Mouse (Mus musculus) neural tube, embryonic 11.5 days (tissue): ENCODE data around the gene Otud4. TPM values are rescaled to one million over a fixed set of nuclear protein-coding genes. Genes with fewer than 3 reads are reported as not detected.
A peak's percentile ranks its signal among the peaks of the same experiment; 100 is the strongest.

ENCODE experiments used
- ATAC-seq: fragments of 200-750 bp; cut with Nextera tagmentation; 2 replicates; pipeline ENCODE4 v1.8.0; 2017; ENCODE audit warnings: moderate number of reproducible peaks, mild to moderate bottlenecking, moderate TSS enrichment, moderate library complexity; ENCODE audit not compliant: insufficient read depth, low FRiP score, low TSS enrichment
- DNase-seq: peaks from one replicate; pipeline ENCODE4 v3.0.0-alpha.2; 2015; ENCODE audit warnings: low spot score
- H3K27ac ChIP-seq: fragments of 300-500 bp; sonication (generic); 2 replicates; pipeline ENCODE4 v1.5.1; 2014; ENCODE audit warnings: low read depth, mild to moderate bottlenecking, low read length
- H3K27me3 ChIP-seq: fragments of 300-500 bp; sonication (generic); 2 replicates; pipeline ENCODE4 v1.6.1; 2014; ENCODE audit warnings: mild to moderate bottlenecking, low read length, mixed read lengths; ENCODE audit not compliant: control insufficient read depth, insufficient read depth
- H3K36me3 ChIP-seq: fragments of 300-500 bp; sonication (generic); 2 replicates; pipeline ENCODE4 v1.6.1; 2014; ENCODE audit warnings: mild to moderate bottlenecking, low read length, moderate library complexity, mixed read lengths; ENCODE audit not compliant: control insufficient read depth, insufficient read depth
- H3K4me1 ChIP-seq: fragments of 300-500 bp; sonication (generic); 2 replicates; pipeline ENCODE4 v1.6.1; 2014; ENCODE audit warnings: low read length, mixed read lengths; ENCODE audit not compliant: control insufficient read depth, insufficient read depth
- H3K4me2 ChIP-seq: fragments of 300-500 bp; sonication (generic); 2 replicates; pipeline ENCODE4 v1.6.1; 2014; ENCODE audit warnings: low read depth, mild to moderate bottlenecking, moderate library complexity
- H3K4me3 ChIP-seq: fragments of 300-500 bp; sonication (generic); 2 replicates; pipeline ENCODE4 v1.5.1; 2014; ENCODE audit warnings: low read depth, low read length
- H3K9ac ChIP-seq: fragments of 300-500 bp; sonication (generic); 2 replicates; pipeline ENCODE4 v1.6.1; 2014; ENCODE audit warnings: mild to moderate bottlenecking, low read length
- H3K9me3 ChIP-seq: fragments of 300-500 bp; sonication (generic); 2 replicates; pipeline ENCODE4 v1.6.1; 2016; ENCODE audit warnings: low read length; ENCODE audit not compliant: control insufficient read depth
- WGBS: fragments of 180-500 bp; shearing (Covaris S2); extraction: QIAGEN DNeasy Blood & Tissue Kit; methylation state at CpG from one replicate; pipeline ENCODE4 v1.1.7; 2014; 5-methylcytosine and 5-hydroxymethylcytosine counted together
- polyA plus RNA-seq: library from polyadenylated mRNA; unstranded; fragments of >200 nt; fragmentation: Nextera tagmentation; extraction: Ambion mirVana; gene quantifications from 2 replicates; pipeline ENCODE4 v1.2.1, GENCODE M21; 2014

Gene Otud4
- polyA plus RNA-seq, 1 experiment from 2014 or later = 25.8 TPM

DNA sequence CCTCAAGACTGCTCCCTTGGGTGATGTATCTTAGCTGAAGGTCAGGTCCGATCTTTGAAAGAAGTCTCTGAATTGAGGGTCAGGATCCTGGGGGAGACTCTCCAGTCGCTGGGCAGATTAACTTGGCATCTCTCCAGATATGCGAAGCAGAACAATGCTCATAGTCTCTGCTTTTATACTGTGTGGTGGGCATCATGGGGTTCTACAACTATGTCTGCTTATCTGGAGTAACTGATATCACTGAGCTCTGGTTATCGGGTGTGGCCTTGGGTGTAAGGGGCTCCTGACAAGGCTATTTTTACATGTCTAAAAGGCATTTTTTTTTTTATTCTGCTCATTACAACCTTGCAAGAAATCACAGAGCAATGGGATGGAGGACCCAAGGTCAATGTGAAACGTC is 13.2 kb upstream of the Otud4 start:
- 87% methylated on average over 5 of the region's 5 CpGs for WGBS
- ATAC-seq (no peak), DNase-seq (no peak)
- H3K36me3 ChIP-seq = no peaks in the 10 kb centered on the region
- no peak overlapping the region for H3K4me2 ChIP-seq
- H3K27ac ChIP-seq = no peak overlapping the region
- H3K9me3 ChIP-seq = no peaks in the 10 kb centered on the region
- H3K27me3 ChIP-seq = no peaks in the 10 kb centered on the region
- H3K4me3 ChIP-seq = no peak overlapping the region
- H3K4me1 ChIP-seq = no peaks in the 10 kb centered on the region
- H3K9ac ChIP-seq = no peak overlapping the region

DNA sequence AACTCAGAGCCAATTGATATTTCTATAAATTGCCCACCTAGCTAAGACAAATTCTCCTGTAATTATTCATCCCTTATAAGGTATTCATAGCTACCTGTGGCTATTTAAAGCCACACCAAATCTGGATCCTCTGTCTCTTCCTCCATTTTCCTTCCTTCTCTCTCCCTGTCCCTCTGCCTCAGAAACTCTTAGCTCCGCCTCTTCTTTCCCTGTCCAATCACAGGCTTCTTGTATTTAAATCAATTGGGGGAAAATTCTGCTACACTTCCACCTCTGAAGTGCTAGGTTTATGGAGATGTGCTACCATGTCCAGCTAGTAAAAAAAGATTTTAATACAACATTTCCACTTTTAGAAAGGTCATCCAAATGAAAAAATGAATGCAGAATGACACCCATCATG is 3.9 kb upstream of the Otud4 start:
- no peak for ATAC-seq
- no peak overlapping the region for H3K9ac ChIP-seq
- H3K9me3 ChIP-seq = no peaks in the 10 kb centered on the region
- no peaks in the 10 kb centered on the region for H3K27me3 ChIP-seq
- H3K4me3 ChIP-seq = no peak overlapping the region
- no peaks in the 10 kb centered on the region for H3K4me1 ChIP-seq
- H3K36me3 ChIP-seq = no peaks in the 10 kb centered on the region
- H3K4me2 ChIP-seq = no peak overlapping the region
- DNase-seq = no peak
- no peak overlapping the region for H3K27ac ChIP-seq
- WGBS = 86% methylated on average over 1 of the region's 1 CpGs

DNA sequence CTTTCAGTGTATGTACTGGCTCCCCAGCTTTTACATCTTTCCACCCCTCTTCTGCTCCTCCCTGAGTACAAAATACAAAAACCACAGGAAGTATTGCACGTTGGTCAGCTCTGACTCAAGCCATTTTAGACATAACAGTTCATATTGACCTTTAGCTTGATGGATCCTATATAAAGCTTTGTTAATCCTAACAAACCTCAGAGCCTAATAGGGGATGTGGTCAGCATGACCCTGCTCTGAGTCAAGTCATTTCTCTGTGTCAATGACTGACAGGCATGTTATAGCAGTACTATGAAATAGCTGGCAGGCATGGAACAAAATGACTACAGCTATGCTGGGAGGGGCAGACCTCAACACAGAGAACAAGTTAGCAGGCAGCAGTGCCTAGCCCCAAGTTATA is 3.3 kb upstream of the Otud4 start:
- no peak for DNase-seq
- 85% methylated on average over 1 of the region's 1 CpGs for WGBS
- no peak overlapping the region for H3K4me3 ChIP-seq
- no peak for ATAC-seq
- H3K9ac ChIP-seq = no peak overlapping the region
- H3K4me1 ChIP-seq = peaks cover 5% of the 10 kb centered on the region
- no peak overlapping the region for H3K4me2 ChIP-seq
- no peaks in the 10 kb centered on the region for H3K9me3 ChIP-seq
- no peak overlapping the region for H3K27ac ChIP-seq
- H3K27me3 ChIP-seq = no peaks in the 10 kb centered on the region
- no peaks in the 10 kb centered on the region for H3K36me3 ChIP-seq

DNA sequence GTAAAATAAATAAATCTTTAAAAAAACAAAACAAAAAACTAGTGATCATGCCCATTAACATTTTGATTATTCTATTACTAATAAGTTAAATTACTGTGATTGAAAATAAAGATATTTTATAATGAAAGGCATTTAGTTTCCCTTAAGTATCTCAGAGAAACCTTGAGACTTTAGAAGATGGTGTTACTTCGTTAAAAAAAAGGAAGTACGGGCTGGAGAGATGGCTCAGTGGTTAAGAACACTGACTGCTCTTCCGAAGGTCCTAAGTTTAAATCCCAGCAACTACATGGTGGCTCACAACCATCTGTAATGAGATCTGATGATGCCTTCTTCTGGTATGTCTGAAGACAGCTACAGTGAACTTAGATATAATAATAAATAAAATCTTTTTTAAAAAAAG is 2.2 kb upstream of the Otud4 start:
- DNase-seq (no peak), ATAC-seq (no peak)
- H3K27me3 ChIP-seq = no peaks in the 10 kb centered on the region
- H3K4me3 ChIP-seq = no peak overlapping the region
- no peak overlapping the region for H3K9ac ChIP-seq
- H3K9me3 ChIP-seq = no peaks in the 10 kb centered on the region
- 86% methylated on average over 3 of the region's 3 CpGs for WGBS
- peaks cover 11% of the 10 kb centered on the region for H3K4me1 ChIP-seq
- no peak overlapping the region for H3K4me2 ChIP-seq
- H3K36me3 ChIP-seq = no peaks in the 10 kb centered on the region
- no peak overlapping the region for H3K27ac ChIP-seq

DNA sequence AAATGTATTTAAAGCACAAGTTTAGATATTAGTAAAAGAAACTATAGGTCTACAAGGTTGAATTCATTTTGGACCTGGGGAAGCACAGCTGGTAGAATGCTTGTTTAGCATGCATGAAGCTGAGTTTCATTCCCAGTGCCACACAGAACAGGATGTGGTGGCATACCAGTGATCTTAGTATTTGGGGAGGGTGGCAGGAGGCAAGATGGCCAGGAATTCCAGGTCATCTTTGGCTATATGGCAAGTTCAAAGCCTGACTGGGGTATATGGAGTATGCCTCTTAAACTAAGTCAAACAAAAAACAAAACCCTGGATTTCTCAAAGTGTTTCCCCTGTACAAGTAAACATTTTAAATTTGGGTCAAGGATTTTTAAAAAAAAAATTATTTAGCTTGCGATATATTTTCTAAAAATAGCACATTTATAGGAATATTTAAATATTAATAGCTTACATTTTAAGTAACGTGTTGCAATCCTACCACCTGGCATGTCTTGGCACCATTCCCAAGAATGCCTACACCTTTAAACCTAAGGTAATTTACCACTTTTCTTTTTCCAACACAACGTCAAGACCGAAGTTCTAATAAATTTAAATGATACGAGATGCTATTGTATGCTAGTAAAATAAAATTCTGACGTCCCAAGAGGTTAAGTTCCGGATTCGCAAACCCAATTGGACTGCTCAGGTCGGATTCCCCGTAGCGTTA is 1.3 kb upstream of the Otud4 start:
- no peak for ATAC-seq
- DNase-seq = no peak
- 12% methylated on average over 11 of the region's 11 CpGs for WGBS
- Histone ChIP-seq H3K9me3 (no peaks in the 10 kb centered on the region), H3K4me3 (peak overlapping the region; percentile 93), H3K4me2 (peak overlapping the region; percentile 61), H3K9ac (peak overlapping the region; percentile 91; the same call in 1 of the 2 replicates), H3K27me3 (no peaks in the 10 kb centered on the region), H3K27ac (no peak overlapping the region; the same call in 1 of the 2 replicates), H3K4me1 (peaks cover 11% of the 10 kb centered on the region), H3K36me3 (no peaks in the 10 kb centered on the region)

DNA sequence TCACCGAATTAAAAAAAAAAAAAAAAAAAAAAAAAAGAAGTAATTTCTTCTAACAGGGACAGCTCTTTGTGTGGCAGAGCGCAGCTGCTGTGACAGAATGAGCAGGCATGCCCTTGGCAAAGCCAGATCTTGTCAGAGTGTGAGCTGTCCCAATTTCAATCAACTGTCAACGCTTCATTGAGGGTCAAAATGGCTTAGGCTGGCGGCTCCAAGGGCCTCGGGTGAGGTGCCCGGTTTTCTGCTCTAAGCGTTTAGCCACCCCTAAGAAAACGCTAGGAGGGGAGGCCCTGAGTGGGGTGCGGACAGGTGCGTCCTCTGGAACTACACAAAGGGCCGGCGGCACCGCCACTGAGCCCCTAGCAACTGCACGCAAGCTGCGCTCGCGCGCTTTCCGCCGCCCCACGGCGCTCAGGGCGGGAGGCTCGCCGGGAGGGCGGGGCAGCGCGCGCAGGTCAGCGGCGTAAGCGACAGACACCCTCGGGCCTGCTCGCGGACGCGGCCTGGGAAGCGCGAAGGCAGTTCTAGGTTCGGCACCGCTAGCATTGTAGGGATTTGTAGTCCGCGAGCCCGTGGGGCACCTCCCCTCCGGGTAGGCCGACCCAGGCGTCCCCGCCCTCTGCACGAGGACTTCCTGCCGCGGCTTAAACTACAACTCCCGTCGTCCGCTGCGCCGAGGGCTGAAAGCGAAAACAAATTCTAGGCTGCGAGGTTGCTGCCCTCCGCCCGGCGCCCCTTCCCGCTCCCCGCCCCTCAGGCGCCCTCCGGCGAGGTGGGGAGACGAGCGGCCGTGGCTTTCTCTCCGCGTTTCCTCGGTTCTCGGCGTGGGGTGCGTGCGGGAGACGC is 490 bp upstream of the Otud4 start:
- H3K9me3 ChIP-seq = no peaks in the 10 kb centered on the region
- H3K9ac ChIP-seq = peak overlapping the region; percentile 91
- DNase-seq = peak; percentile 99
- WGBS = under 1% methylated on average over 77 of the region's 77 CpGs
- peak; percentile 99 for ATAC-seq
- H3K27ac ChIP-seq = peak overlapping the region; percentile 95
- H3K4me2 ChIP-seq = peak overlapping the region; percentile 61
- H3K4me3 ChIP-seq = peak overlapping the region; percentile 93
- no peaks in the 10 kb centered on the region for H3K36me3 ChIP-seq
- H3K27me3 ChIP-seq = no peaks in the 10 kb centered on the region
- peaks cover 11% of the 10 kb centered on the region for H3K4me1 ChIP-seq

DNA sequence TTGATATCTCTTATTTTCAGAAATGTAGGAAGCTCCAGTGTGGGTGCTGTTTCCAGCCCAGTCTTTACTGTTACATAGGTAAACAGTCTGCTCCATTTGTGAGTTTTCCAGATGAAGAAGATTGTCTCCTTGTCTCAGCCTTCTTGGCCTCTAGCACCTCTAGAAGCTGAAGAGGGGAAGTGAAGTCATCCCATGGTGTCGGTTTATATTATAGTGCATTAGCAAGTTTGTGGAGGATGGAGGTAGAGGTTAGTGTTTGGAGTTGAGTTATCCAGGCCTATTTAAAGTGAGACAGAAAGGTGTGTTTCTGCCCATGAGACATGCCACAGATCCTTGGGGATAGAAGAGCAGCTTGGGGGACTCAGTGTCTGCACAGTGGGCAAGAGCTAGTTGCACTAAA is 1.7 kb downstream of the Otud4 start:
- H3K9ac ChIP-seq = peak overlapping the region; percentile 30
- H3K4me2 ChIP-seq = peak overlapping the region; percentile 61
- peaks cover 11% of the 10 kb centered on the region for H3K4me1 ChIP-seq
- H3K36me3 ChIP-seq = peaks cover 6% of the 10 kb centered on the region
- H3K27me3 ChIP-seq = no peaks in the 10 kb centered on the region
- H3K27ac ChIP-seq = no peak overlapping the region
- DNase-seq (no peak), ATAC-seq (no peak)
- H3K9me3 ChIP-seq = no peaks in the 10 kb centered on the region
- H3K4me3 ChIP-seq = peak overlapping the region; percentile 93
- WGBS = 32% methylated on average over 1 of the region's 1 CpGs

DNA sequence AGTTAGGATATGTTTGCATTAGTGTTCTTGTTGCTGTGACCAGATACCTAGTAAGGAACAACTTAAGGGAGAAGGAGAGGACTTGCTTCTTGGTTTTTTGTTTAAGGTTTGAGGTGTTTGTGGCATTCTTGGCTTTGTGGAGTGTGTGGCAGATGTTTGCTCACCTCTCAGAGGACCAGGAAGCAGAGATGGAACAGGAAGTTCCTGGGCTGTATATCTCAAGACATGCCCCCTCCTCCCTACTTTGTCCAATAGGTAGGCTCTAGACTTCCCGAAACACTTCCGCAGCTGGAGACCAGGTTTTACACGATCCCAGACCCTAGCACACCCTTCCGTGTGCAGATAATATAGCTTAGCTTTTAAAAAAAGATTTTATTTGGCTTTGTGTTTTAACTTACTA is 10.2 kb downstream of the Otud4 start:
- ATAC-seq = no peak
- no peak overlapping the region for H3K4me3 ChIP-seq
- H3K4me1 ChIP-seq = no peaks in the 10 kb centered on the region
- H3K27ac ChIP-seq = no peak overlapping the region
- no peaks in the 10 kb centered on the region for H3K9me3 ChIP-seq
- no peaks in the 10 kb centered on the region for H3K27me3 ChIP-seq
- no peak overlapping the region for H3K4me2 ChIP-seq
- peaks cover 4% of the 10 kb centered on the region for H3K36me3 ChIP-seq
- 97% methylated on average over 4 of the region's 4 CpGs for WGBS
- H3K9ac ChIP-seq = no peak overlapping the region
- DNase-seq = no peak
